9 mouse cellular contexts compared by ENCODE assay signal in the genomic region with DNA sequence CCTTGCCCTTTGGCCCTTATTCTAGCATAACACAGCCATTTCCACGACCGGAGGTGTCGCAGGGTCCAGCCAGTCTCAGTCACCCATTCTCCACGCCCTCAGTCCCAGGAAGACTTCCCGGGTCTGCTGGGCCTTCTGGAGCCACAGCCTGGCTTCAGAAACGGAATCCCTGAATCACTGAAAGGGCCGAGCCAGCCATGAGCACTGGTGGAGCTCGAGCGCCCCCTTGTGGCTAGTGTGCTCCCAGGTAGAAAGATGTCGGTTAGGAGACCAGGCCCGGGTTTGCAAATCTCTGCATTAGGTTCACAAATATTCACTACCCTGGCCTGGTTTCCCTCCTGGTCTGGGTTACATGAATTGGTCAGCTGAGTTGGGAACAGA. TPM values are rescaled to one million over a fixed set of nuclear protein-coding genes. Genes with fewer than 3 reads are reported as not detected.
A peak's percentile ranks its signal among the peaks of the same experiment; 100 is the strongest.
DNase-seq lines count a peak whose midpoint lies in the region; ATAC-seq lines count a peak whose summit lies in the region.
"Had no signal": no experiment of that assay in that cellular context is flagged by ENCODE, and none has a peak within 500 bp of the region (broad histone marks: within the 10 kb centered on the region; RNA-seq: fewer than 3 reads in every experiment).

No protein-coding gene starts in this region.

- no peak overlapping the region for H3K4me3 ChIP-seq in hindbrain, embryonic 13.5 days
- H3K4me3 ChIP-seq: megakaryocyte, embryonic 14.5 days had no signal

- H3K36me3 ChIP-seq in hindbrain, embryonic 13.5 days, result no peaks in the 10 kb centered on the region

- H3K9me3 ChIP-seq in hindbrain, embryonic 13.5 days, result no peaks in the 10 kb centered on the region
- H3K9me3 ChIP-seq: megakaryocyte, embryonic 14.5 days had no signal

- ATAC-seq in hindbrain, embryonic 13.5 days (ENCODE audit: low FRiP score), result peak; percentile 50

- WGBS in hindbrain, embryonic 13.5 days, result 4% methylated on average over 11 of the region's 11 CpGs

- 0 out of 2 replicates have a peak overlapping the region, but pooled peaks have one; percentile 35 for H3K9ac ChIP-seq in hindbrain, embryonic 13.5 days

- H3K27ac ChIP-seq in hindbrain, embryonic 13.5 days, result peak overlapping the region; percentile 56

- H3K27me3 ChIP-seq in hindbrain, embryonic 13.5 days, result peaks cover 42% of the 10 kb centered on the region

- H3K4me1 ChIP-seq in hindbrain, embryonic 13.5 days (replicated peaks), result peaks cover 51% of the 10 kb centered on the region

- DNase-seq in Muller cell, postnatal 12 days (ENCODE audit: inconsistent ontology term), result peak; percentile 85
- DNase-seq in cerebellum, adult 9-11 months, result peak; percentile 73
- DNase-seq in frontal cortex, postnatal 14 days (ENCODE audit: low spot score in 2 of 2), result peak; percentile 72 to 90
- peak; percentile 97 to 98 for DNase-seq in layer of hippocampus, postnatal 10 days (ENCODE audit: low spot score in 2 of 2)
- DNase-seq in lung, postnatal 10 days, result peak; percentile 89
- peak; percentile 73 for DNase-seq in retina, adult 2 months (ENCODE audit: low read depth, low spot score)
- peak; percentile 81 for DNase-seq in thymus, postnatal 14 days

- no peak overlapping the region for H3K4me2 ChIP-seq in hindbrain, embryonic 13.5 days

RNA-seq across cellular contexts. Expression of a gene that starts 26.4 kb away (rescaled TPM):
- polyA plus RNA-seq in hindbrain, embryonic 13.5 days (2015; fragmentation: Nextera tagmentation; extraction: Ambion mirVana), result 40.8 and 44.4 TPM in 2 replicates
- 100 to 1,000 TPM; 108 to 118 TPM for total RNA-seq in layer of hippocampus, postnatal 10 days (2021)

RNA-seq across cellular contexts. Expression of a gene that starts 45.7 kb away (rescaled TPM):
- polyA plus RNA-seq in hindbrain, embryonic 13.5 days (2015; fragmentation: Nextera tagmentation; extraction: Ambion mirVana), result 1.1 and 1.6 TPM in 2 replicates
- total RNA-seq in layer of hippocampus, postnatal 10 days (2021), result 10 to 100 TPM; 80.9 to 91.4 TPM

RNA-seq across cellular contexts. Expression of a gene that starts 53.7 kb away (rescaled TPM):
- 0.12 TPM in 1 of 2 replicates, not detected in the other for polyA plus RNA-seq in hindbrain, embryonic 13.5 days (2015; fragmentation: Nextera tagmentation; extraction: Ambion mirVana)
- 1 to 10 TPM in 1 of 2 experiments, under 1 TPM in 1; 0.96 to 1.3 TPM for total RNA-seq in layer of hippocampus, postnatal 10 days (2021)
